Mouse (Mus musculus): ENCODE measurements around the gene Abcd1. TPM values are rescaled to one million over a fixed set of nuclear protein-coding genes. Genes with fewer than 3 reads are reported as not detected.

The Abcd1 gene
- 10 to 100 TPM; 10.2 to 12.3 TPM for total RNA-seq (2021)
- long read RNA-seq, experiment 1, transcript Abcd1-201 (10 exons, 3,648 nt) = major isoform, 10 of 15 reads
- long read RNA-seq, experiment 1, partial matches to known transcripts = 4 of 15 reads
- long read RNA-seq, experiment 1, other reads (novel, unspliced or antisense) = 1 of 15 reads
- long read RNA-seq, experiment 2, transcript Abcd1-201 (10 exons, 3,648 nt) = major isoform, 8 of 10 reads
- long read RNA-seq, experiment 2, partial matches to known transcripts = 2 of 10 reads
- long read RNA-seq, experiment 2, other reads (novel, unspliced or antisense) = 0 of 10 reads

GRCm38 (mm10) chrX:73716109-73716661 lies at the start of gene Abcd1, which contains the start of gene Bcap31:
TSS of gene Abcd1 (plus strand) at chrX:73716597.
TSS of gene Bcap31 (minus strand) at chrX:73716175.
- peak; percentile 80 to 84 for DNase-seq (ENCODE audit: low spot score in 2 of 2)

GRCm38 (mm10) chrX:73672031-73672431 lies 44.4 kb upstream of the Abcd1 start:
- DNase-seq (ENCODE audit: low spot score in 2 of 2) = peak in 1 of 2 experiments; percentile 43

- DNase-seq (ENCODE audit: low spot score in 2 of 2) = peak; percentile 57 to 58
Observed at GRCm38 (mm10) chrX:73672879-73673618, 43.3 kb upstream of the Abcd1 start, which contains the start of gene Slc6a8. TSS of gene Slc6a8 (plus strand) at chrX:73673150.

GRCm38 (mm10) chrX:73673619-73673967 lies 42.8 kb upstream of the Abcd1 start:
- no peak for DNase-seq (ENCODE audit: low spot score in 2 of 2)

- no peak for DNase-seq (ENCODE audit: low spot score in 2 of 2)
Observed at GRCm38 (mm10) chrX:73673968-73674661, 42.3 kb upstream of the Abcd1 start.

- DNase-seq (ENCODE audit: low spot score in 2 of 2) = peak in 1 of 2 experiments; percentile 11
Observed at GRCm38 (mm10) chrX:73675231-73675630, 41.2 kb upstream of the Abcd1 start.

- DNase-seq (ENCODE audit: low spot score in 2 of 2) = no peak
Observed at GRCm38 (mm10) chrX:73676668-73677067, 39.7 kb upstream of the Abcd1 start.

GRCm38 (mm10) chrX:73684156-73684555 lies 32.2 kb upstream of the Abcd1 start:
- DNase-seq (ENCODE audit: low spot score in 2 of 2) = no peak

- DNase-seq (ENCODE audit: low spot score in 2 of 2) = no peak
Observed at GRCm38 (mm10) chrX:73684978-73685377, 31.4 kb upstream of the Abcd1 start.

GRCm38 (mm10) chrX:73685629-73686028 lies 30.8 kb upstream of the Abcd1 start:
- DNase-seq (ENCODE audit: low spot score in 2 of 2) = no peak

GRCm38 (mm10) chrX:73690917-73691629 lies 25.3 kb upstream of the Abcd1 start:
- peak; percentile 46 to 50 for DNase-seq (ENCODE audit: low spot score in 2 of 2)

- no peak for DNase-seq (ENCODE audit: low spot score in 2 of 2)
Observed at GRCm38 (mm10) chrX:73700472-73700871, 15.9 kb upstream of the Abcd1 start.

- peak; percentile 5 to 7 for DNase-seq (ENCODE audit: low spot score in 2 of 2)
Observed at GRCm38 (mm10) chrX:73715476-73716108, 805 bp upstream of the Abcd1 start.

- DNase-seq (ENCODE audit: low spot score in 2 of 2) = peak in 1 of 2 experiments; percentile 13
Observed at GRCm38 (mm10) chrX:73716709-73717545, 530 bp downstream of the Abcd1 start.

GRCm38 (mm10) chrX:73717667-73718066 lies 1.3 kb downstream of the Abcd1 start:
- no peak for DNase-seq (ENCODE audit: low spot score in 2 of 2)

GRCm38 (mm10) chrX:73718271-73718670 lies 1.9 kb downstream of the Abcd1 start:
- DNase-seq (ENCODE audit: low spot score in 2 of 2) = no peak

- peak in 1 of 2 experiments; percentile 7 for DNase-seq (ENCODE audit: low spot score in 2 of 2)
Observed at GRCm38 (mm10) chrX:73718686-73719362, 2.4 kb downstream of the Abcd1 start.

- no peak for DNase-seq (ENCODE audit: low spot score in 2 of 2)
Observed at GRCm38 (mm10) chrX:73730908-73731307, 14.5 kb downstream of the Abcd1 start.

- DNase-seq (ENCODE audit: low spot score in 2 of 2) = no peak
Observed at GRCm38 (mm10) chrX:73738155-73738554, 21.8 kb downstream of the Abcd1 start.

Data from left cerebral cortex, adult 18-20 months (tissue).